ENCODE assay signal across 8 mouse cellular contexts in the genomic region with DNA sequence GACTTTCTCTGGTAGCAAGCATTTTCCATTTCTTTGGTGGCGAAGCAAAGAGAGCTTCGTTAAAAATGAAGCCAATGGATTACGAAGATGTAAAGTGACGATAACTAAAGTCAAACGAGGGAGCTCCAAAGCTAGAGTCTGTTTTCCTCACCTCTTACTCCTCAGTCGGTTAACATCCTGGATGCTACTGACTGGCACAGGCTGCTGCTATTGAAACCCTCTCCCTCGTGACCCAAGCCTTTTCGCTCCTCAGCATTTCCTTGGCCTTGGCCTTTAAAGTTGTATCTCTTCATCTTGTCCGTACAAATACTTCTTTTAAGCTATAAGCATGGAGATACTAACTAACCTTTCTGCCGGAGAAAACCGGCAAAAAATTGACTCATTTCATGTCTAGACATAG. TPM values are rescaled to one million over a fixed set of nuclear protein-coding genes. Genes with fewer than 3 reads are reported as not detected.
DNase-seq lines count a peak whose midpoint lies in the region; ATAC-seq and TF ChIP-seq lines count a peak whose summit lies in the region.

No protein-coding gene starts in this region.

- no peak for ATAC-seq in CD4-positive, CD25-positive, alpha-beta regulatory T cell, adult 4 months
- ATAC-seq in hindbrain, embryonic 16.5 days: no peak
- no peak for ATAC-seq in monocyte, adult 5-6 weeks (replicated peaks; ENCODE audit: insufficient number of reproducible peaks, low FRiP score, low TSS enrichment, poor library complexity, severe bottlenecking)

- peaks cover 9% of the 10 kb centered on the region for H3K79me2 ChIP-seq in myocyte (ENCODE audit: control insufficient read depth, insufficient read depth)

- no peak overlapping the region for H3ac ChIP-seq in myocyte (ENCODE audit: control insufficient read depth, insufficient read length)

- 68% methylated on average over 11 of the region's 11 CpGs for WGBS in hindbrain, embryonic 16.5 days

- peaks cover 10% of the 10 kb centered on the region for H3K4me1 ChIP-seq in hindbrain, embryonic 16.5 days (ENCODE audit: control insufficient read depth, insufficient read depth, low read depth, low read length)

- peak; percentile 29 for DNase-seq in CD4-positive, CD25-positive, alpha-beta regulatory T cell, adult 2 months (ENCODE audit: low read depth, low spot score)
- no peak for DNase-seq in layer of hippocampus, adult 2 months (ENCODE audit: low spot score in 2 of 2)
- DNase-seq in layer of hippocampus, adult 11-12 months (ENCODE audit: low spot score): no peak
- DNase-seq in adrenal gland, postnatal 14 days: no peak

- TF ChIP-seq CTCF in layer of hippocampus, adult 2 months (conservative IDR thresholded peaks at IDR 0.05): no peak

- H3K4me2 ChIP-seq in hindbrain, embryonic 16.5 days (ENCODE audit: low read length): peak overlapping the region; percentile 91
- peak overlapping the region; percentile 99 for H3K4me2 ChIP-seq in myocyte (ENCODE audit: low read depth)

- H3K27me3 ChIP-seq in hindbrain, embryonic 16.5 days (replicated peaks; ENCODE audit: control insufficient read depth, insufficient read depth, low read length): no peaks in the 10 kb centered on the region
- no peaks in the 10 kb centered on the region for H3K27me3 ChIP-seq in myocyte (ENCODE audit: control insufficient read depth, insufficient read depth, insufficient read length)

- H3K27ac ChIP-seq in layer of hippocampus, adult 2 months: peak overlapping the region; percentile 97
- H3K27ac ChIP-seq in hindbrain, embryonic 16.5 days (ENCODE audit: low read depth, low read length): no peak overlapping the region

- no peak overlapping the region for H3K9ac ChIP-seq in hindbrain, embryonic 16.5 days (ENCODE audit: low read depth, low read length)

- no peaks in the 10 kb centered on the region for H3K36me3 ChIP-seq in hindbrain, embryonic 16.5 days (ENCODE audit: control insufficient read depth, insufficient read depth, low read length)
- H3K36me3 ChIP-seq in myocyte (ENCODE audit: control insufficient read depth, insufficient read depth): no peaks in the 10 kb centered on the region

- TF ChIP-seq POLR2A in myocyte (IDR thresholded peaks at IDR 0.05; ENCODE audit: insufficient read length, low read depth): no peak

- H3K4me3 ChIP-seq in layer of hippocampus, adult 2 months: peak overlapping the region; percentile 71
- no peak overlapping the region for H3K4me3 ChIP-seq in hindbrain, embryonic 16.5 days (ENCODE audit: low read length)
- peak overlapping the region; percentile 49 for H3K4me3 ChIP-seq in myocyte

- H3K9me3 ChIP-seq in hindbrain, embryonic 16.5 days (ENCODE audit: control insufficient read depth, low read length): no peaks in the 10 kb centered on the region

TF ChIP-seq in myocyte, 11 proteins besides CTCF, POLR2A, EP300 and RAD21:
- no peak for TF ChIP-seq REST (IDR thresholded peaks at IDR 0.05; ENCODE audit: insufficient read depth, insufficient read length)

RNA-seq across cellular contexts. Expression of a gene that starts 1.3 kb away (rescaled TPM):
- 1 to 10 TPM; 1.5 TPM for polyA plus RNA-seq in CD4-positive, CD25-positive, alpha-beta regulatory T cell, adult 4 months (2017; shearing (Covaris generic))
- total RNA-seq in layer of hippocampus, adult 2 months (2021): 10 to 100 TPM; 67.4 to 69.2 TPM
- 20.1 and 21.6 TPM in 2 replicates for polyA plus RNA-seq in hindbrain, embryonic 16.5 days (2015; fragmentation: Nextera tagmentation; extraction: Ambion mirVana)
- polyA plus RNA-seq in myocyte (2012; fragmentation: generic; extraction: Trizol): 8.0 TPM
- 22.2 and 26.0 TPM in 2 replicates for total RNA-seq in adrenal gland, postnatal 14 days (2021)
- 0.19 TPM in 1 of 3 replicates, not detected in the others for total RNA-seq in monocyte, adult 5-6 weeks (2017)

Comparison
In these comparisons a context has a peak if more than half of its experiments do, and no peak if none do; other contexts are left out.
1. RNA of a gene that starts 1.3 kb away (total RNA-seq): 67.4 to 69.2 TPM in layer of hippocampus, adult 2 months and 22.2 to 26.0 TPM in adrenal gland, postnatal 14 days; 0.19 TPM in monocyte, adult 5-6 weeks; every median in the first group is over 10 times any median in the second.